Mouse (Mus musculus): ENCODE results near the gene Ccsap.

- no peak for TF ChIP-seq HCFC1 (IDR thresholded peaks at IDR 0.05; ENCODE audit: borderline replicate concordance, insufficient read depth, low read length)
- TF ChIP-seq ZNF384 (IDR thresholded peaks at IDR 0.05; ENCODE audit: low read depth, low read length) = no peak
- no peak for TF ChIP-seq CHD2 (IDR thresholded peaks at IDR 0.05; ENCODE audit: low read depth, low read length)
- TF ChIP-seq ZC3H11A (IDR thresholded peaks at IDR 0.05; ENCODE audit: borderline replicate concordance, low read depth, low read length) = no peak
Measured at GRCm38 (mm10) chr8:123800867-123801266, 59.1 kb downstream of the Ccsap start.
